In genomic region chr2:144487476-144487875, GRCm38 (mm10) we compare ENCODE assay signal across 16 mouse cellular contexts. TPM values are rescaled to one million over a fixed set of nuclear protein-coding genes. Genes with fewer than 3 reads are reported as not detected.
A peak's percentile ranks its signal among the peaks of the same experiment; 100 is the strongest.
DNase-seq lines count a peak whose midpoint lies in the region; ATAC-seq lines count a peak whose summit lies in the region.
"Had no signal": no experiment of that assay in that cellular context is flagged by ENCODE, and none has a peak within 500 bp of the region (broad histone marks: within the 10 kb centered on the region; RNA-seq: fewer than 3 reads in every experiment).

No protein-coding gene starts in this region.

- H3K4me2 ChIP-seq in limb, embryonic 15.5 days: no peak overlapping the region
- H3K4me2 ChIP-seq: heart, embryonic 13.5 days; liver, embryonic 12.5 days had no signal

- peak; percentile 12 for DNase-seq in gastrocnemius, adult 18-20 months (ENCODE audit: low spot score)
- DNase-seq in gastrocnemius, postnatal 10 days: no peak
- peak; percentile 47 for DNase-seq in 3134 (ENCODE audit: extremely low read depth, insufficient read length, low spot score)
- peak; percentile 32 for DNase-seq in brain, adult 2 months (ENCODE audit: low read depth, low spot score)
- no peak for DNase-seq in embryo, embryonic 10.5 days (ENCODE audit: low spot score)
- no peak for DNase-seq in right cerebral cortex, postnatal 25 days
- DNase-seq: cerebellum, adult 9-11 months; kidney, postnatal 36 days; layer of hippocampus, postnatal 36 days; thymus, postnatal 36 days had no signal

- ATAC-seq in limb, embryonic 15.5 days (ENCODE audit: insufficient number of reproducible peaks, low FRiP score, low TSS enrichment, low read depth): peak; percentile 87
- ATAC-seq: liver, embryonic 12.5 days; lung, postnatal 0 days had no signal

- 24% methylated on average over 6 of the region's 6 CpGs for WGBS in limb, embryonic 15.5 days

- H3K9ac ChIP-seq in limb, embryonic 15.5 days: no peak overlapping the region
- H3K9ac ChIP-seq: heart, embryonic 13.5 days; liver, embryonic 12.5 days had no signal

- peak overlapping the region; percentile 73 for H3K27ac ChIP-seq in limb, embryonic 15.5 days
- H3K27ac ChIP-seq: heart, embryonic 13.5 days; liver, embryonic 12.5 days had no signal

- no peak overlapping the region for H3K4me3 ChIP-seq in limb, embryonic 15.5 days
- H3K4me3 ChIP-seq: heart, embryonic 13.5 days; liver, embryonic 12.5 days had no signal

- no peaks in the 10 kb centered on the region for H3K27me3 ChIP-seq in limb, embryonic 15.5 days
- H3K27me3 ChIP-seq: heart, embryonic 13.5 days; liver, embryonic 12.5 days had no signal

- H3K36me3 ChIP-seq in limb, embryonic 15.5 days: no peaks in the 10 kb centered on the region
- H3K36me3 ChIP-seq: heart, embryonic 13.5 days; liver, embryonic 12.5 days had no signal

- no peaks in the 10 kb centered on the region for H3K9me3 ChIP-seq in limb, embryonic 15.5 days

- H3K4me1 ChIP-seq in limb, embryonic 15.5 days: peaks cover 21% of the 10 kb centered on the region
- H3K4me1 ChIP-seq: heart, embryonic 13.5 days; liver, embryonic 12.5 days had no signal

RNA-seq across cellular contexts. Expression of gene Dzank1, which starts 39.7 kb away (rescaled TPM):
- under 1 TPM; 0.27 to 0.52 TPM for total RNA-seq in gastrocnemius, adult 18-20 months (2021)
- total RNA-seq in gastrocnemius, postnatal 10 days (2021): 1 to 10 TPM in 1 of 2 experiments, under 1 TPM in 1; 0.68 to 1.2 TPM
- 0.61 and 0.63 TPM in 2 replicates for polyA plus RNA-seq in limb, embryonic 15.5 days (2015; fragmentation: Nextera tagmentation; extraction: Ambion mirVana)
- total RNA-seq: megakaryocyte-erythroid progenitor cell, adult 5-6 weeks; monocyte, adult 5-6 weeks had no signal

RNA-seq across cellular contexts. Expression of gene Polr3f, which starts 40.0 kb away (rescaled TPM):
- total RNA-seq in gastrocnemius, adult 18-20 months (2021): 1 to 10 TPM; 9.1 to 9.5 TPM
- 10 to 100 TPM; 11.8 TPM for total RNA-seq in gastrocnemius, postnatal 10 days (2021)
- polyA plus RNA-seq in limb, embryonic 15.5 days (2015; fragmentation: Nextera tagmentation; extraction: Ambion mirVana): 21.9 and 22.3 TPM in 2 replicates

Comparison
In these comparisons a context has a peak if more than half of its experiments do, and no peak if none do; other contexts are left out.
1. DNase-seq: peak in gastrocnemius, adult 18-20 months (single experiment), 3134 (single experiment) and brain, adult 2 months (single experiment); none in gastrocnemius, postnatal 10 days (single experiment), embryo, embryonic 10.5 days (single experiment) and right cerebral cortex, postnatal 25 days (single experiment).